Mouse (Mus musculus) limb, embryonic 11.5 days (tissue): ENCODE data around the gene Ccdc59. TPM values are rescaled to one million over a fixed set of nuclear protein-coding genes. Genes with fewer than 3 reads are reported as not detected.

Experiments
- ATAC-seq: fragments of 200-750 bp; cut with Nextera tagmentation; 2 replicates; pipeline ENCODE4 v1.8.0; 2017; ENCODE audit warnings: low read depth; ENCODE audit not compliant: insufficient number of reproducible peaks, low FRiP score, low TSS enrichment
- DNase-seq: peaks from one replicate; pipeline ENCODE4 v3.0.0-alpha.2; 2015; ENCODE audit warnings: low spot score
- H3K27ac ChIP-seq: fragments of 300-500 bp; sonication (generic); replicated peaks from 2 replicates; pipeline ENCODE4 v1.5.1; 2014; ENCODE audit warnings: low read depth, mild to moderate bottlenecking, low read length
- H3K27me3 ChIP-seq: fragments of 300-500 bp; sonication (generic); 2 replicates; pipeline ENCODE4 v1.6.1; 2014; ENCODE audit warnings: mild to moderate bottlenecking, low read length, mixed read lengths; ENCODE audit not compliant: control insufficient read depth, insufficient read depth
- H3K36me3 ChIP-seq: fragments of 300-500 bp; sonication (generic); 2 replicates; pipeline ENCODE4 v1.6.1; 2014; ENCODE audit warnings: mild to moderate bottlenecking, low read length, moderate library complexity, mixed read lengths; ENCODE audit not compliant: control insufficient read depth, insufficient read depth
- H3K4me1 ChIP-seq: fragments of 300-500 bp; sonication (generic); 2 replicates; pipeline ENCODE4 v1.6.1; 2014; ENCODE audit warnings: low read length, mixed read lengths; ENCODE audit not compliant: control insufficient read depth, insufficient read depth
- H3K4me2 ChIP-seq: fragments of 300-500 bp; sonication (generic); 2 replicates; pipeline ENCODE4 v1.6.1; 2014; ENCODE audit warnings: low read depth, mild to moderate bottlenecking, moderate library complexity; ENCODE audit not compliant: severe bottlenecking
- H3K4me3 ChIP-seq: fragments of 300-500 bp; sonication (generic); 2 replicates; pipeline ENCODE4 v1.5.1; 2014; ENCODE audit warnings: low read depth, low read length
- H3K9ac ChIP-seq: fragments of 300-500 bp; sonication (generic); 2 replicates; pipeline ENCODE4 v1.6.1; 2014; ENCODE audit warnings: mild to moderate bottlenecking, low read length
- H3K9me3 ChIP-seq: fragments of 300-500 bp; sonication (generic); 2 replicates; pipeline ENCODE4 v1.6.1; 2016; ENCODE audit warnings: low read length; ENCODE audit not compliant: control insufficient read depth
- WGBS: fragments of 180-500 bp; shearing (Covaris S2); extraction: QIAGEN DNeasy Blood & Tissue Kit; methylation state at CpG from one replicate; pipeline ENCODE4 v1.1.7; 2014; 5-methylcytosine and 5-hydroxymethylcytosine counted together
- polyA plus RNA-seq: library from polyadenylated mRNA; unstranded; fragments of >200 nt; fragmentation: Nextera tagmentation; extraction: Ambion mirVana; gene quantifications from 2 replicates; pipeline ENCODE4 v1.2.1, GENCODE M21; 2014

Ccdc59 gene
- 55.8 and 63.8 TPM in 2 replicates for polyA plus RNA-seq

DNA sequence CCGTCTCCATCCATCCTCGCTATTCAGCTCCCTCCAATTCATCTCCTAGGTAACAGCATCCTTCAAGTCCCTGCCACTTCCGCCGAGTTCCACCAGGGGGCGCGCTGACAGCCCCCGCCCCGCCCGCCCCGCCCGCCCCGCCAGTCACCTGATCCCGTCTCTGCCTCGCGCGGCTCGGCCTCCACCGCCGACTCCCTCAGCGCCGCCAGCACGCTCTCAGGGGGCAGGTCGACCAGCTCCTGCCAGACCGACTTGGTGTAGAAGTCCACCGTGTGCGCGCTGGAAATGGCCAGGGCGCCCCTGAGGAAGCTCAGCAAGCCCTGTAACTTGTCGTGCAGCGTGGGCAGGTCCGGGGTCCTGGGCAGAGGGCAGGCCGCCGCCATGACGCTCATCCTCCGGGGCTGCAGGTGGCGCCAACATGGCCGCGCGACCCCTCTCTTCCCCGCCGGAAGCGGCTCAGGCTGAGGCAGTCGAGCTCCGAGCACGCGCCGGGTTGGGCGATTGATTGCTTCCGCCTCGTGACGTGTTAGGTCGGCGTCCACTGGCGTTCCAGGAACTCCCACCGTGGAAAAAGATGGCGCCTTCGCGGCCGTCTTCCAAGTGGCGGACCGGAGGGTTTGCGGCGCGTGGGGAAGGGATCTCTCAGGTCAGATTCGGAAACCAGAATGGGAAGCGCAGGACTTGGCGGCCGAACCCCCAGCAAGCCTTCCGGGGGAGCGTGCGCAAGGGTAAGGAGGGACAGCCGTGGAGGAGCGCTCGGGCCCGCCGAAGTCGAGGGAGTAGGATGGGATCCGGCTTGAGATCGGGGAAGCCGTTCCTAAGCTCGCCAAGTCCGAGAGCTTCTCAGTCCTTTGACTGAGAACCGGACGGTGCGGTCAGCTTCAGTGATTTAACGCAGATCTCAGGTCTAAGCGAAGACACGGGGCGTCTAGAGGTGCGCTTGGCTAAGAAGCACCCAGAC lies at the start of gene Ccdc59, which contains the start of gene Mettl25:
Gene Ccdc59 (plus strand): TSS at position 140 of the 961 bp plus-strand sequence.
Gene Mettl25 (minus strand): TSS at position 453 of the 961 bp plus-strand sequence.
- peak within 1 kb of the TSS; percentile 77 for H3K9ac ChIP-seq
- peak; percentile 99 for ATAC-seq

DNA sequence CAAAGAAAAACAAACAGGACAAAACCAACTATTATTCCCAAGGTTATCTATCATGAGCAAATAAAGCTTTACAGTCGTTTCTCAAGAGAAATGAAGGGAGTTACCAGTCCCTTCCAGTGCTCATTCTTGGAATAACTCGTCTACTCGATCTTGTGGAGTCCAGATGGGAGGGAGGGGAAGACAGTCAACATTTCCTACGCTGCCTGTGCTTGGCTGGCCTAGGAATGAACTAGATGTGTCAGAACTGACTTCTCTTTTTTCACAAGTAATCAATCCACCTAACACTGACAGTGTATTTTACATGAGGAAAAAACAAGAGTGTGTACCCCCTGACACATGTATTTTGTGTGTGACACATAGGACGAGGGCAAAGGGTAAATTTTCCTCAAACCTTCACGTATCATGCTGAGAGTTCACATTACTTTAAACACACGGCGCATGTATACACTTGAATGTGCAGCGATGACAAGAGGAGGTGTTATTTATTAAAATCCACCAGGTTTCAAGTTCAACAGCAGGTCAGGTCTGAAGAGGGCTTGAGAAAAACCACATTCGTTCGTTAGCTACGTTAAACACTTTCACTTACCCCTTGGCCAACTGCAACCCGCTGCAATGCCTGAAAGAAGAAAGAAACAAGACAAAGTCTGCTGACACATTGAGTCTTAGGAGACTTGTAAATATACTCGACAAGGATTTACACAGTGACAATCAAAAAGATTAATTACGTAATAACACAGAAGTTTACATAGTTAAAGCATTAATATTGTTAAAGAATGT lies 46.9 kb upstream of the Ccdc59 start:
- Histone ChIP-seq H3K9ac (no peak overlapping the region), H3K27ac (no peak overlapping the region), H3K9me3 (no peaks in the 10 kb centered on the region), H3K4me3 (no peak overlapping the region), H3K4me2 (no peak overlapping the region), H3K4me1 (no peaks in the 10 kb centered on the region), H3K27me3 (no peaks in the 10 kb centered on the region), H3K36me3 (no peaks in the 10 kb centered on the region)
- DNase-seq (no peak), ATAC-seq (peak; percentile 51; the same call in 1 of the 2 replicates)
- WGBS: 60% methylated on average over 15 of the region's 15 CpGs

More for the DNA sequence above, at the start of gene Ccdc59, which contains the start of gene Mettl25:
- DNase-seq: peak; percentile 99
- Histone ChIP-seq H3K4me2 (peak within 1 kb of the TSS; percentile 54), H3K27me3 (no peaks in the 10 kb centered on the region), H3K36me3 (peaks cover 4% of the 10 kb centered on the region; the same call in 1 of the 2 replicates), H3K4me3 (peak within 1 kb of the TSS; percentile 85), H3K27ac (peak within 1 kb of the TSS; percentile 77), H3K4me1 (0 out of 2 replicates have a peak, but pooled peaks cover 3% of the 10 kb centered on the region), H3K9me3 (no peaks in the 10 kb centered on the region)
- under 1% methylated on average over 86 of the region's 90 CpGs for WGBS

GRCm38 (mm10) chr10:105797250-105797924 lies 43.5 kb upstream of the Ccdc59 start:
- DNase-seq (no peak), ATAC-seq (no peak)
- no peak overlapping the region for H3K4me2 ChIP-seq
- H3K4me3 ChIP-seq: no peak overlapping the region
- no peaks in the 10 kb centered on the region for H3K27me3 ChIP-seq
- WGBS: 53% methylated on average over 8 of the region's 8 CpGs
- no peaks in the 10 kb centered on the region for H3K9me3 ChIP-seq
- H3K36me3 ChIP-seq: no peaks in the 10 kb centered on the region
- H3K27ac ChIP-seq: no peak overlapping the region
- H3K4me1 ChIP-seq: 0 out of 2 replicates have a peak, but pooled peaks cover 3% of the 10 kb centered on the region
- H3K9ac ChIP-seq: no peak overlapping the region

GRCm38 (mm10) chr10:105801147-105801546 lies 39.7 kb upstream of the Ccdc59 start:
- peak overlapping the region; percentile 63; the same call in 1 of the 2 replicates for H3K27ac ChIP-seq
- peak; percentile 68 for DNase-seq
- H3K4me3 ChIP-seq: no peak overlapping the region
- no peak overlapping the region for H3K4me2 ChIP-seq
- no peaks in the 10 kb centered on the region for H3K9me3 ChIP-seq
- H3K27me3 ChIP-seq: no peaks in the 10 kb centered on the region
- 0 out of 2 replicates have a peak, but pooled peaks cover 3% of the 10 kb centered on the region for H3K4me1 ChIP-seq
- 14% methylated on average over 6 of the region's 6 CpGs for WGBS
- no peak overlapping the region for H3K9ac ChIP-seq
- no peaks in the 10 kb centered on the region for H3K36me3 ChIP-seq
- peak; percentile 85 for ATAC-seq

GRCm38 (mm10) chr10:105802132-105802531 lies 38.7 kb upstream of the Ccdc59 start:
- Histone ChIP-seq H3K36me3 (no peaks in the 10 kb centered on the region), H3K4me2 (no peak overlapping the region), H3K4me1 (0 out of 2 replicates have a peak, but pooled peaks cover 3% of the 10 kb centered on the region), H3K4me3 (no peak overlapping the region), H3K27me3 (no peaks in the 10 kb centered on the region), H3K9me3 (no peaks in the 10 kb centered on the region), H3K9ac (no peak overlapping the region), H3K27ac (no peak overlapping the region)
- DNase-seq (no peak), ATAC-seq (no peak)
- 87% methylated on average over 6 of the region's 6 CpGs for WGBS

DNA sequence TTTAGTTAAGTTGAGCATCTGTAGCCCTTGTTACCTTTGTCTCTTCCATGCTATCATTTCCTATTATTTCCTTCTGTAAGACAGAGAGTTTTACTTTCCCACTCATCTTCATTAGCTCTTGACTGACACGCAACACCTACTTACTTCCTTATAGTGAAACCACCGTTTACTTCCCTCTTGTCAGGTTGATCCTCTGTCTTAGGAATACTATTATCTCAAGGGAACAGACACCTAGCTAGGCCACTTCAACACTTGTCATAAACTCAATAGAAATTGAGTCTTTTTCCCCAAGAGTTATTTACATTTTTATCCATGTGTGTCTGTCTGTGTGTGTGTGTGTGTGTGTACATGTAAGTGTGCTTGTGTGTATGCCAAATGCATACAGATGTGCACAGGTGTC lies 37.4 kb upstream of the Ccdc59 start:
- Histone ChIP-seq H3K4me1 (0 out of 2 replicates have a peak, but pooled peaks cover 6% of the 10 kb centered on the region), H3K27me3 (no peaks in the 10 kb centered on the region), H3K36me3 (no peaks in the 10 kb centered on the region), H3K9me3 (no peaks in the 10 kb centered on the region), H3K9ac (no peak overlapping the region), H3K4me3 (no peak overlapping the region), H3K27ac (no peak overlapping the region), H3K4me2 (no peak overlapping the region)
- ATAC-seq (no peak), DNase-seq (no peak)
- 90% methylated on average over 2 of the region's 2 CpGs for WGBS

DNA sequence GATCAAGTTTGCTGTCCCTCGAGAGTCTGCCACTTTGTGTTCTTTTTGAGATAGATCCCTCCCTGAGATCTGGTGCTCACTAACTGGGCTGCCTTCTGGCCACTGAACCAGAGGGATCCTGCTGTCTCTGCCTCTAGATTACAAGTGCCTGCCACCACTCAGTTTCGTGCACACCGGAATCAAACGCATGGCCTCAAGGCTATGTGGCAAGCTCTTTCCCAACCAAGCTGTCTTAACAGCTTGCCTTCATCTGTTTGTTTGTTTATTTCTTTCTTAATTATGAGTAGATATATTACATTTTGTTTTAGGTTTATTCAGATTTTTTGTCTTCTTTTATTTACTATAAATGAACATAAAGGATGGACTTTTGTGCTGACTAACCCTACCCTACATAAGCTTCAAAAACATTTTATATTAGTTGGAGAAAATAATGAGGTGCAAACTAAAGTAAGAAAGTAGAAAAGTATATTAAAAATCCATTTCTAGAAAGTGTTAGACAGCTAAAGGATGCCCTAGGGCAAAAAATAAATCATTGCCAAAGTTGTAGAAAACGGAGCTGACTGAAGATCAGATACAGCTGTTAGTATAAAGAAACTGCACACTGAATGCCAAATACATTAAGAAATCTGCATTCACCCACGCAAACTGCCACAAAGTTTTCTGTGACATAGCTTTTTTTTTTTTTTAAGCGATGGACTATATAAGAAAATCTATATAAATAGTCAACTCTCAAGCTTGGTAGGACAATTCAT lies 34.4 kb upstream of the Ccdc59 start:
- Histone ChIP-seq H3K9me3 (no peaks in the 10 kb centered on the region), H3K4me3 (no peak overlapping the region), H3K36me3 (no peaks in the 10 kb centered on the region), H3K27me3 (no peaks in the 10 kb centered on the region), H3K9ac (no peak overlapping the region), H3K4me1 (0 out of 2 replicates have a peak, but pooled peaks cover 5% of the 10 kb centered on the region), H3K4me2 (no peak overlapping the region), H3K27ac (no peak overlapping the region)
- 58% methylated on average over 7 of the region's 7 CpGs for WGBS
- DNase-seq: no peak
- ATAC-seq: 0 out of 2 replicates have a peak, but pooled peaks have one; percentile 26
